Mouse (Mus musculus) E14TG2a.4 (cell line): Measurements from ENCODE around the gene Npffr2.

Experiments used
- CTCF ChIP-seq: conservative IDR thresholded peaks from 2 replicates; pipeline ENCODE4 v1.5.1; 2014; ENCODE audit warnings: low read length
- NANOG ChIP-seq: IDR thresholded peaks from 2 replicates; pipeline ENCODE4 v1.6.1; 2014; ENCODE audit warnings: borderline replicate concordance, low read length, mixed read lengths
- POU5F1 ChIP-seq: IDR thresholded peaks from 2 replicates; pipeline ENCODE4 v1.6.1; 2014; ENCODE audit warnings: low read length, borderline replicate concordance

- no peak for TF ChIP-seq CTCF
- TF ChIP-seq NANOG = no peak
- no peak for TF ChIP-seq POU5F1
Observed at GRCm38 (mm10) chr5:89528951-89529350, 1.7 kb downstream of the Npffr2 start.
